Mouse (Mus musculus) heart, adult 10 weeks (tissue): ENCODE data around the gene Shbg. TPM values are rescaled to one million over a fixed set of nuclear protein-coding genes. Genes with fewer than 3 reads are reported as not detected.

Source experiments
- polyA plus RNA-seq: library from polyadenylated mRNA; stranded (reverse); fragments of 350-450 nt; fragmentation: Illumina TruSeq; extraction: RNeasy Lipid Tissue Mini Kit (QIAGEN cat#74804); gene quantifications from one replicate; pipeline ENCODE4 v1.2.3, GENCODE M21; 2014; ENCODE audit warnings: low read depth, low replicate concordance

The Shbg gene
- polyA plus RNA-seq = not detected

GRCm38 (mm10) chr11:69617805-69618204 lies at the start of gene Shbg:
TSS of gene Shbg (minus strand) at chr11:69617905.

GRCm38 (mm10) chr11:69665961-69666664 lies 48.4 kb upstream of the Shbg start, which contains the start of gene Cd68:
TSS of gene Cd68 (minus strand) at chr11:69666153.

GRCm38 (mm10) chr11:69662213-69662966 lies 44.7 kb upstream of the Shbg start, which contains the start of gene Mpdu1:
TSS of gene Mpdu1 (minus strand) at chr11:69662642.

GRCm38 (mm10) chr11:69655264-69656064 lies 37.8 kb upstream of the Shbg start, which contains the start of gene Sox15:
TSS of gene Sox15 (plus strand) at chr11:69655314.

GRCm38 (mm10) chr11:69632284-69633089 lies 14.8 kb upstream of the Shbg start, which contains the start of gene Fxr2:
TSS of gene Fxr2 (plus strand) at chr11:69632990.

GRCm38 (mm10) chr11:69621571-69622268 lies 4.0 kb upstream of the Shbg start, which contains the start of gene Sat2:
TSS of gene Sat2 (plus strand) at chr11:69622024.

GRCm38 (mm10) chr11:69605726-69606490 lies 11.8 kb downstream of the Shbg start, which contains the start of gene Atp1b2:
TSS of gene Atp1b2 (minus strand) at chr11:69605942.

GRCm38 (mm10) chr11:69580091-69580514 lies 37.6 kb downstream of the Shbg start, which contains the start of the genes Wrap53 and Trp53:
TSS of gene Wrap53 (minus strand) at chr11:69580255.
TSS of gene Trp53 (plus strand) at chr11:69580359.

Other genes with a start within 250 kb of the Shbg start
- 19.5 TPM for gene Chd3, start 248.5 kb downstream of the Shbg start, polyA plus RNA-seq
- gene Naa38, start 222.4 kb downstream of the Shbg start, polyA plus RNA-seq = 87.6 TPM
- gene Cyb5d1, start 222.3 kb downstream of the Shbg start, polyA plus RNA-seq = 35.3 TPM
- gene Tmem88, start 219.7 kb downstream of the Shbg start, polyA plus RNA-seq = 16.4 TPM
- 15.3 TPM for gene Kdm6b, start 204.2 kb downstream of the Shbg start, polyA plus RNA-seq
- 0.13 TPM for gene Dnah2, start 68.8 kb downstream of the Shbg start, polyA plus RNA-seq
- 54.0 TPM for gene Efnb3, start 57.7 kb downstream of the Shbg start, polyA plus RNA-seq
- gene Wrap53, start 37.6 kb downstream of the Shbg start, polyA plus RNA-seq = 7.1 TPM
- 15.7 TPM for gene Trp53, start 37.5 kb downstream of the Shbg start, polyA plus RNA-seq
- gene Atp1b2, start 12.0 kb downstream of the Shbg start, polyA plus RNA-seq = 18.5 TPM
- 7.8 TPM for gene Sat2, start 4.1 kb upstream of the Shbg start, polyA plus RNA-seq
- gene Fxr2, start 15.1 kb upstream of the Shbg start, polyA plus RNA-seq = 102 TPM
- gene Sox15, start 37.4 kb upstream of the Shbg start, polyA plus RNA-seq = not detected
- gene Mpdu1, start 44.7 kb upstream of the Shbg start, polyA plus RNA-seq = 26.2 TPM
- 10.7 TPM for gene Cd68, start 48.2 kb upstream of the Shbg start, polyA plus RNA-seq
- gene Eif4a1, start 54.5 kb upstream of the Shbg start, polyA plus RNA-seq = 274 TPM
- 55.9 TPM for gene Senp3, start 64.2 kb upstream of the Shbg start, polyA plus RNA-seq
- gene Tnfsf13, start 67.9 kb upstream of the Shbg start, polyA plus RNA-seq = 3.4 TPM
- gene Tnfsf12, start 77.9 kb upstream of the Shbg start, polyA plus RNA-seq = 19.9 TPM
- gene Tnfsfm13, start 78.2 kb upstream of the Shbg start, polyA plus RNA-seq = 10.4 TPM
- 20.8 TPM for gene Polr2a, start 140.7 kb upstream of the Shbg start, polyA plus RNA-seq
- not detected for gene Slc35g3, start 144.1 kb upstream of the Shbg start, polyA plus RNA-seq
- 24.0 TPM for gene Zbtb4, start 148.0 kb upstream of the Shbg start, polyA plus RNA-seq
- gene Chrnb1, start 178.0 kb upstream of the Shbg start, polyA plus RNA-seq = 7.0 TPM
- 3.8 TPM for gene Fgf11, start 184.0 kb upstream of the Shbg start, polyA plus RNA-seq
- not detected for gene Tmem102, start 187.7 kb upstream of the Shbg start, polyA plus RNA-seq
- not detected for gene Gm39566, start 197.4 kb upstream of the Shbg start, polyA plus RNA-seq
- not detected for gene Spem2, start 200.6 kb upstream of the Shbg start, polyA plus RNA-seq
- gene Spem1, start 204.3 kb upstream of the Shbg start, polyA plus RNA-seq = not detected
- gene Nlgn2, start 219.9 kb upstream of the Shbg start, polyA plus RNA-seq = 5.0 TPM
- 282 TPM for gene Tmem256, start 220.6 kb upstream of the Shbg start, polyA plus RNA-seq
- gene Plscr3, start 228.5 kb upstream of the Shbg start, polyA plus RNA-seq = 23.8 TPM
- not detected for gene Tnk1, start 240.8 kb upstream of the Shbg start, polyA plus RNA-seq